Mouse (Mus musculus) heart, adult 2 months (tissue): ENCODE results near the gene 5430402E10Rik. TPM values are rescaled to one million over a fixed set of nuclear protein-coding genes. Genes with fewer than 3 reads are reported as not detected.
"Not testable (repeated sequence)": the region's sequence is repeated elsewhere in the genome, so short reads cannot be mapped to it uniquely, and the experiment has no call there.

ENCODE experiments used
- DNase-seq, 2 experiments: peaks; one replicate each; pipeline ENCODE4 v3.0.0; 2021
- H3K27ac ChIP-seq: fragments of 200-600 bp; 2 replicates; pipeline ENCODE4 v1.8.1; 2022
- H3K27me3 ChIP-seq: fragments of 200-500 bp; 2 replicates; pipeline ENCODE4 v1.6.1; 2012; ENCODE audit warnings: mild to moderate bottlenecking, low read length, inconsistent platforms, mixed read lengths; ENCODE audit not compliant: control insufficient read depth, insufficient read depth
- H3K36me3 ChIP-seq: fragments of 200-500 bp; 2 replicates; pipeline ENCODE4 v1.6.1; 2012; ENCODE audit warnings: low read length, inconsistent platforms; ENCODE audit not compliant: control insufficient read depth, insufficient read depth
- H3K4me1 ChIP-seq: fragments of 200-500 bp; 2 replicates; pipeline ENCODE4 v1.6.1; 2011; ENCODE audit warnings: low read length; ENCODE audit not compliant: control insufficient read depth, insufficient read depth
- H3K4me3 ChIP-seq: fragments of 200-600 bp; 2 replicates; pipeline ENCODE4 v1.8.1; 2022
- H3K79me2 ChIP-seq: fragments of 200-500 bp; replicated peaks from 2 replicates; pipeline ENCODE4 v1.6.1; 2012; ENCODE audit warnings: mild to moderate bottlenecking, inconsistent platforms, low read length, moderate library complexity, mixed read lengths; ENCODE audit not compliant: control insufficient read depth, insufficient read depth
- H3K9ac ChIP-seq: fragments of 200-500 bp; 2 replicates; pipeline ENCODE4 v1.6.1; 2012; ENCODE audit warnings: low read depth, mild to moderate bottlenecking, control low read depth, inconsistent platforms, low read length, mixed read lengths
- CTCF ChIP-seq: fragments of 200-600 bp; IDR thresholded peaks from 2 replicates; pipeline ENCODE4 v1.8.1; 2022; ENCODE audit warnings: antibody characterized with exemption, mild to moderate bottlenecking, moderate library complexity
- WGBS: fragments of 180-500 bp; shearing (Covaris S2); methylation state at CpG from one replicate; pipeline ENCODE4 v1.1.7; 2018; 5-methylcytosine and 5-hydroxymethylcytosine counted together
- intact Hi-C: fragments of 180-260 bp; cut with DNase I; formaldehyde crosslinking; loops from one replicate; pipeline ENCODE4 v1.15.1; 2025
- long read RNA-seq: library from polyadenylated mRNA; stranded (forward); transcript quantifications from one replicate; pipeline ENCODE4 v2.0.0, GENCODE M21; 2021
- polyA plus RNA-seq: library from polyadenylated mRNA; depleted of rRNA; stranded (reverse); fragments of >200 nt; gene quantifications from 2 replicates; pipeline ENCODE4 v1.2.3, GENCODE M21; 2012; rRNA removed
- total RNA-seq, 2 experiments: library from RNA; stranded (reverse); gene quantifications; 2 replicates each; pipeline ENCODE4 v1.2.3; 2021

Gene 5430402E10Rik
- total RNA-seq (not detected), polyA plus RNA-seq (not detected in 2 replicates)
- long read RNA-seq, result 0 reads

DNA sequence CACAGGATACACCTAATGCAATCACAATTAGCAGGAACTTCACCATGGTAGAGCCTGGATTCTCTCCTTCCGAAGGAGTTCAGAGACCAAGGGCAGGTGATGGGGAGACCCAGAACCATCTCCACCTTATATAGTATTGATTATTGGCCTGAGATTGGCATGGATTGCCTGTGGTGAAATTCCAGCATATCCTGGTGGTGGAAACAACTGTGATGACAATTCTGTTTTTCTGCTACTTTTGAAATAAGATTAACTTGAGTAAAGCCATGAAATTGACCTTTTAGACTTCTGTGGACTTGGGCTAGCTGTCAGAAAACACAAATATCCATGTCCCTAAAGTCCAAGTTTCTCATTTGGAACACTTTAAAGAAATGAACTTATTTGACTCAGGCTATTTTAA is at the start of gene 5430402E10Rik:
TSS of gene 5430402E10Rik (minus strand) at position 101 of the 400 bp plus-strand sequence.
- DNase-seq, H3K79me2 ChIP-seq, H3K27me3 ChIP-seq, H3K9ac ChIP-seq, H3K27ac ChIP-seq, H3K4me3 ChIP-seq, H3K36me3 ChIP-seq, H3K4me1 ChIP-seq, intact Hi-C loops: not testable (repeated sequence)
- 83% methylated on average over 1 of the region's 1 CpGs for WGBS

DNA sequence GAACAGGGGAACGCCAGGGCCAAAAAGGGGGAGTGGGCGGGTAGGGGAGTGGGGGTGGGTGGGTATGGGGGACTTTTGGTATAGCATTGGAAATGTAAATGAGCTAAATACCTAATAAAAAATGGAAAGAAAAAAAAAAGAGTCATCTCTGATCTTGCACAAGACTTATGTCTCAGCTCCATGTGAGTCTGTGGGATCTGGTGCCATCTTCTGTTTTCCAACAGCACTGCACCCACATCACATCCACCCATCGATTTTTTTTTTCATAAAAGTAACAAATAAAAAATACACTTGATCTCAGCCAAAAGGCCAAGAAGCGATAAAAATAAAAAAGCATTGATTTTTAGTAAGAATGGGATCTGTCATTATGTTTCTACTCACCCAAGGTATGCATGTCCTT is 44.8 kb downstream of the 5430402E10Rik start:
- H3K27me3 ChIP-seq, DNase-seq, H3K27ac ChIP-seq, H3K79me2 ChIP-seq, H3K36me3 ChIP-seq, H3K4me1 ChIP-seq, H3K9ac ChIP-seq, intact Hi-C loops, H3K4me3 ChIP-seq: not testable (repeated sequence)
- WGBS, result 34% methylated on average over 2 of the region's 4 CpGs
- peak; percentile 14 for TF ChIP-seq CTCF

Other genes with a start within 250 kb of the 5430402E10Rik start
- gene Prkx, start 128.8 kb downstream of the 5430402E10Rik start, total RNA-seq, result 10 to 100 TPM; 14.4 to 16.8 TPM
- gene Prkx, start 128.8 kb downstream of the 5430402E10Rik start, polyA plus RNA-seq, result 6.9 and 10.7 TPM in 2 replicates
- gene Pbsn, start 71.4 kb downstream of the 5430402E10Rik start, total RNA-seq, result not detected
- gene Pbsn, start 71.4 kb downstream of the 5430402E10Rik start, polyA plus RNA-seq, result not detected in 2 replicates
- gene Gm14744, start 60.3 kb downstream of the 5430402E10Rik start, total RNA-seq, result not detected
- gene Gm14744, start 60.3 kb downstream of the 5430402E10Rik start, polyA plus RNA-seq, result not detected in 2 replicates
- gene Obp1a, start 166.3 kb upstream of the 5430402E10Rik start, total RNA-seq, result not detected
- not detected in 2 replicates for gene Obp1a, start 166.3 kb upstream of the 5430402E10Rik start, polyA plus RNA-seq
- gene Gm5938, start 200.4 kb upstream of the 5430402E10Rik start, total RNA-seq, result not detected
- gene Gm5938, start 200.4 kb upstream of the 5430402E10Rik start, polyA plus RNA-seq, result not detected in 2 replicates